Mouse (Mus musculus) neural tube, embryonic 14.5 days (tissue): ENCODE measurements at regions not wholly inside any gene's neighbourhood (a gene's known extent, or its start where the extent isn't known, plus 50 kb on each side); places are given as distances from the start of the nearest gene placed in this dataset.

Experiments
- ATAC-seq: fragments of 200-750 bp; cut with Nextera tagmentation; 2 replicates; pipeline ENCODE4 v1.8.0; 2017; ENCODE audit warnings: low read depth, mild to moderate bottlenecking, moderate TSS enrichment, moderate library complexity
- H3K27ac ChIP-seq: fragments of 300-500 bp; sonication (generic); 2 replicates; pipeline ENCODE4 v1.5.1; 2014; ENCODE audit warnings: low read depth, mild to moderate bottlenecking, control low read depth, low read length, moderate library complexity, mixed read lengths
- H3K27me3 ChIP-seq: fragments of 300-500 bp; sonication (generic); 2 replicates; pipeline ENCODE4 v1.6.1; 2014; ENCODE audit warnings: low read length; ENCODE audit not compliant: control insufficient read depth, insufficient read depth
- H3K36me3 ChIP-seq: fragments of 300-500 bp; sonication (generic); 2 replicates; pipeline ENCODE4 v1.6.1; 2014; ENCODE audit warnings: low read length, mixed read lengths; ENCODE audit not compliant: control insufficient read depth, insufficient read depth
- H3K4me1 ChIP-seq: fragments of 300-500 bp; sonication (generic); 2 replicates; pipeline ENCODE4 v1.6.1; 2014; ENCODE audit warnings: low read length; ENCODE audit not compliant: control insufficient read depth, insufficient read depth
- H3K4me2 ChIP-seq: fragments of 300-500 bp; sonication (generic); 2 replicates; pipeline ENCODE4 v1.6.1; 2014; ENCODE audit warnings: mild to moderate bottlenecking, low read depth, low read length, control low read depth
- H3K4me3 ChIP-seq: fragments of 300-500 bp; sonication (generic); 2 replicates; pipeline ENCODE4 v1.5.1; 2014; ENCODE audit warnings: low read depth, low read length, control low read depth, mixed read lengths
- H3K9ac ChIP-seq: fragments of 300-500 bp; sonication (generic); replicated peaks from 2 replicates; pipeline ENCODE4 v1.6.1; 2014; ENCODE audit warnings: low read depth, mild to moderate bottlenecking, control low read depth, low read length, mixed read lengths
- H3K9me3 ChIP-seq: fragments of 300-500 bp; sonication (generic); 2 replicates; pipeline ENCODE4 v1.6.1; 2016; ENCODE audit warnings: low read length; ENCODE audit not compliant: control insufficient read depth
- WGBS: fragments of 180-500 bp; shearing (Covaris S2); extraction: QIAGEN DNeasy Blood & Tissue Kit; methylation state at CpG from one replicate; pipeline ENCODE4 v1.1.7; 2014; 5-methylcytosine and 5-hydroxymethylcytosine counted together

GRCm38 (mm10) chr3:34391275-34391674 is 258.9 kb upstream of the Sox2 start:
- no peak overlapping the region for H3K9ac ChIP-seq
- 98% methylated on average over 2 of the region's 2 CpGs for WGBS
- H3K9me3 ChIP-seq = no peaks in the 10 kb centered on the region; the same call in 1 of the 2 replicates
- no peak for ATAC-seq
- no peak overlapping the region for H3K4me3 ChIP-seq
- no peaks in the 10 kb centered on the region for H3K27me3 ChIP-seq
- no peaks in the 10 kb centered on the region for H3K4me1 ChIP-seq
- no peak overlapping the region for H3K4me2 ChIP-seq
- H3K36me3 ChIP-seq = no peaks in the 10 kb centered on the region
- no peak overlapping the region for H3K27ac ChIP-seq

- 49% methylated on average over 12 of the region's 12 CpGs for WGBS
- 0 out of 2 replicates have a peak, but pooled peaks have one; percentile 24 for ATAC-seq
These were observed 265.2 kb upstream of the Sox2 start for GRCm38 (mm10) chr3:34384965-34385505.

DNA sequence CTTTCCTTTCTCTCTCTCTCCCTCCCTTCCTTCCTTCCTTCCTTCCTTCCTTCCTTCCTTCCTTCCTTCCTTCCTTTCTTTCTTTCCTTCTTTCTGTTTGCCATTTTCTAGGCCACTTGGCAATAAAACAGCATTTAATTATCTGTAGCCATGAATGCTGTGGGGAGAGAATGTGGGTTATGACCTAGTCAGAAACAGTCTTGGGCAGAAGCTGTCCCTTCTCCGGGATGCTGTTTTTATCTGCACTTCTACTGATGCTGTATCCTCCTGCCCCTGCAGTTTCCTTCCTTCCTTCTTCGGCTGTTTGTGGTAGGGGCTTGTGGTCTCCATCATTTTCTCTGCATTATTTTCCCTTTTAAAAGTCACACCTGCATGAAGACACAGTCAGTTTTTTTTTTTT is 272.3 kb upstream of the Sox2 start:
- no peak for ATAC-seq
- Histone ChIP-seq H3K27me3 (no peaks in the 10 kb centered on the region), H3K36me3 (no peaks in the 10 kb centered on the region), H3K27ac (no peak overlapping the region), H3K9ac (no peak overlapping the region), H3K4me3 (no peak overlapping the region), H3K4me2 (peak overlapping the region; percentile 40), H3K4me1 (0 out of 2 replicates have a peak, but pooled peaks cover 2% of the 10 kb centered on the region), H3K9me3 (no peaks in the 10 kb centered on the region)
- WGBS = 22% methylated on average over 2 of the region's 2 CpGs

More at GRCm38 (mm10) chr3:34384965-34385505, 265.2 kb upstream of the Sox2 start:
- H3K36me3 ChIP-seq = no peaks in the 10 kb centered on the region
- no peak overlapping the region for H3K9ac ChIP-seq
- no peak overlapping the region for H3K27ac ChIP-seq
- H3K9me3 ChIP-seq = no peaks in the 10 kb centered on the region
- H3K4me1 ChIP-seq = no peaks in the 10 kb centered on the region
- no peak overlapping the region for H3K4me3 ChIP-seq
- no peak overlapping the region for H3K4me2 ChIP-seq
- H3K27me3 ChIP-seq = no peaks in the 10 kb centered on the region

DNA sequence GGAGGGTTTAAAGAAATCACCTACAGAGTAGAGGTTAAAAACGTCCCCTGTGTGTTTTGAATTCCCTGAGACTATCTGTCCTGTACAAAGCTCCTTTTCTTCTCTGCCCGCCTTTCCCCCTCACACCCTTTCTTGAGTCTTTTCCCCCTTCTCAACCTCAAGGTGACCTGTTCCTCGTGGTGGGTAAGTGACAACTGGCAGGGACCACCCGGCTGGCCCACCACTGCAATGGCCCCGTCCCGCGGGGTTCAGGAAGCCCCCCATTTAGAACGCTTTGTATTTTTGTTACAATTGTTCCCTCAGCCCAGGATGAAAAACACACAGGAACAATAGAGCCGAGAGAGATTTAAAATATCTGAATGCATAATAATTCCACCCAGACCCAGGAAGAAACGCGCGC is 272.9 kb upstream of the Sox2 start:
- Histone ChIP-seq H3K9me3 (no peaks in the 10 kb centered on the region), H3K9ac (0 out of 2 replicates have a peak overlapping the region, but pooled peaks have one; percentile 26), H3K4me3 (no peak overlapping the region), H3K27ac (no peak overlapping the region), H3K4me1 (0 out of 2 replicates have a peak, but pooled peaks cover 2% of the 10 kb centered on the region), H3K4me2 (peak overlapping the region; percentile 40), H3K36me3 (no peaks in the 10 kb centered on the region), H3K27me3 (no peaks in the 10 kb centered on the region)
- WGBS = 15% methylated on average over 12 of the region's 12 CpGs
- ATAC-seq = 0 out of 2 replicates have a peak, but pooled peaks have one; percentile 32

- Histone ChIP-seq H3K4me1 (no peaks in the 10 kb centered on the region), H3K27me3 (no peaks in the 10 kb centered on the region), H3K4me3 (no peak overlapping the region), H3K9me3 (no peaks in the 10 kb centered on the region), H3K4me2 (no peak overlapping the region), H3K27ac (no peak overlapping the region), H3K36me3 (no peaks in the 10 kb centered on the region), H3K9ac (no peak overlapping the region)
- WGBS = 89% methylated on average over 2 of the region's 2 CpGs
- no peak for ATAC-seq
These were observed 278.8 kb upstream of the Sox2 start for GRCm38 (mm10) chr3:34371418-34371817.

DNA sequence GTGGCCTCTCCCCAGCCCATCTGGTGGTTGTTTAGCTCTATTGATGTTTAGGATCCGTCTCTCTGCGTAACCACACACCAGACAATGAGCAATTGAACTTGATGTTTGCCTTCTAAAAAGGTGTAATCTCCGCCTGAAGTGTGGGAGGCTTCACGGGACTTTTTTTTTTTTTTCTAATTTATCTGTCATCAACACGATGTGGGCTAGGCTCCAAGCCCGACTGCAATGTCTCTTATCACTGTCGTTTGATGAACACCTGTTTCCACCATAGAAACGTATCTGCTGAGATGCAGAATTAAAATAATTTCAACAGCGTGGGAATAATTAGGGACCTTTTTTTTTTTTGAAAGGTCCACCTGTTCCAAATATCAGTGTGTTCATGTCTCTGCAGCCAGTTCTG is 257.0 kb upstream of the Dnajc19 start:
- Histone ChIP-seq H3K4me1 (no peaks in the 10 kb centered on the region), H3K36me3 (no peaks in the 10 kb centered on the region), H3K27me3 (no peaks in the 10 kb centered on the region), H3K9me3 (no peaks in the 10 kb centered on the region), H3K4me2 (no peak overlapping the region), H3K27ac (no peak overlapping the region), H3K9ac (no peak overlapping the region), H3K4me3 (no peak overlapping the region)
- no peak for ATAC-seq
- WGBS = 78% methylated on average over 9 of the region's 9 CpGs

DNA sequence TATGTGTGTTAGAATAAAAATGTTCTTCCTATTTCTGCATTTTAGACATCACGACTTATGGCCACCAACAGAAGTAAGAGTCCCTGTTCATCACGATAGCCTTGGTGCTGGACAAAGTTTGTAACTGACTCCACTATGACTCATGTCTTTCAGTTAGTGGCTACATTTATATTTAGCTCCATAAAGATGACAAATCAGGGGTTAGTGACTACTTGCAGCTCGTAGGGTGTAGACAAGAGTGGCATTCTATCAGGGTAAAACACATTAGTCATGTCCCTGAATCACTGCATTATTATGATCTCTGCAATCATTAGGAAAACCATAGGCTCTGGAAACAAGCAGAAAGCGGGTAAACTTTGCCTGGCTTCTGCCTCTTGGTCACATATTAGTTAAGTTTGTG is 252.4 kb upstream of the Dnajc19 start:
- no peak overlapping the region for H3K4me3 ChIP-seq
- no peaks in the 10 kb centered on the region for H3K27me3 ChIP-seq
- ATAC-seq = no peak
- H3K9me3 ChIP-seq = no peaks in the 10 kb centered on the region
- H3K9ac ChIP-seq = no peak overlapping the region
- H3K27ac ChIP-seq = no peak overlapping the region
- 88% methylated on average over 4 of the region's 4 CpGs for WGBS
- H3K36me3 ChIP-seq = no peaks in the 10 kb centered on the region
- peaks cover 15% of the 10 kb centered on the region; the same call in 1 of the 2 replicates for H3K4me1 ChIP-seq
- no peak overlapping the region for H3K4me2 ChIP-seq

DNA sequence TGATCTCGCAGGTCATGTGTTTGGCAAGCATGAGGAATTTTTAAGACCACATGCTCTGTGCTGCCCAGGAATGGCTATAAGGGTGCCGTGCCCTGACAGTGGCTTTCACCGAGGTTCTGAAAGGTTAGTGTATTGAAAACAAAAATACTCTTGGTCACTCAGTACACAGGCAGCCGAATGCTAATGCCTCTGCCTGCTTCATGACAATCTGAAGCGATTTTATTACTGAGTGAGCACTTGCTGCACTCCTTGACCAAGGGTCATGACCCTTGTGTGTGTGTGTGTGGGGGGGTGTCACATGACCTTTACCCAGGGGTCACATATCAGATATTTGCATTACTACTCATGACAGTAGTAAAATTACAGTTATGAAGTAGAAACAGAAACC is 250.8 kb upstream of the Dnajc19 start:
- no peaks in the 10 kb centered on the region for H3K36me3 ChIP-seq
- H3K27me3 ChIP-seq = no peaks in the 10 kb centered on the region
- no peak overlapping the region for H3K27ac ChIP-seq
- ATAC-seq = peak; percentile 47; the same call in 1 of the 2 replicates
- no peak overlapping the region for H3K9ac ChIP-seq
- no peaks in the 10 kb centered on the region for H3K9me3 ChIP-seq
- H3K4me3 ChIP-seq = no peak overlapping the region
- 4% methylated on average over 5 of the region's 5 CpGs for WGBS
- peaks cover 15% of the 10 kb centered on the region; the same call in 1 of the 2 replicates for H3K4me1 ChIP-seq
- peak overlapping the region; percentile 40 for H3K4me2 ChIP-seq

DNA sequence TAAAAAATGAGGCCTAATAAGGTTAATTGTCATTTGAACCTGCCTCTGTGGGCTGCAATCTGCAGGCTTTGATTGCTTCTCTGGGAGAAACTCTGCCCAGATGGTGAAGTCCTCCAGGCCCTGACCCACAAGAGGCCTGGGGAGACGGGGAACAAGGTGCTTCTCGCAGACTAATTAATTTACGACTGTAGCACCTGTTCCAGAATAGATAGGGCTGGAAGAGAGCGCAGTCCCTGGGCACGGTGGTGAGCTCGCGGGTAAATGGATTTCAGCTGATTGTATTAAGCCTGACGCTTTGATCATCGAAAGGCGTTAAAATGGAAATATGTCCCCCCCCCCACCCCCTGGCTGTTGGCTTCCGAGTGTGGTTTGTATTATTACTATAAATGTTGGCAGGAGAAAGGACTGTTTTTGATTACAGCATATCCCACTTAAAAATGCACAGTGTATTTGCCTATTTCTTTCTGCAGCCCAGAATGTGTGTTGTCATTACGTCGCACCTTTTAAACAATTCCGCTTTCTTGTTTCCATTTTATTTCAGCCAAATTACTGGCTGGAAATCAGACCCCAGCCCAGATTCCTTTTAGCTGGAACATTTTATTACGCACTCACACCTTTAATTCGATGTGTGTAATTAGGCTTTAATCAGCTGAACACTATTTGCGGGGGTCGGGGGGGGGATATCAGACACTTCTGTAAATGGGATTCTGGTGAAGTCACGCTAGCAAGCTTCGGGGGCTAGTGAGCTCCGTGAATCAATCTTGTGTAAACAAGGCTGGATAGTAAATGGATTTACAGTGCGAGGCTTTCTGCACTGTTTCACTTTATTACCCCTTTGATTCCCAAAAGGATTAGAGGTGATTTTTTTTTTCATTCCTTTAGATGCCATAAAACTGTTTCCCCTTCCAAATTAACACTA is 250.1 kb upstream of the Dnajc19 start:
- Histone ChIP-seq H3K9me3 (no peaks in the 10 kb centered on the region), H3K9ac (no peak overlapping the region), H3K36me3 (no peaks in the 10 kb centered on the region), H3K4me1 (peaks cover 15% of the 10 kb centered on the region; the same call in 1 of the 2 replicates), H3K4me2 (peak overlapping the region; percentile 40), H3K27me3 (no peaks in the 10 kb centered on the region), H3K27ac (no peak overlapping the region), H3K4me3 (peak overlapping the region; percentile 3; the same call in 1 of the 2 replicates)
- 13% methylated on average over 22 of the region's 22 CpGs for WGBS
- ATAC-seq = peak; percentile 82
